Mouse (Mus musculus) stomach, postnatal 0 days (tissue): Measurements from ENCODE around the gene Sall1. TPM values are rescaled to one million over a fixed set of nuclear protein-coding genes. Genes with fewer than 3 reads are reported as not detected.

Source experiments
- ATAC-seq: fragments of 200-750 bp; cut with Nextera tagmentation; 2 replicates; pipeline ENCODE4 v1.8.0; 2017; ENCODE audit not compliant: low FRiP score, low TSS enrichment
- DNase-seq: peaks from one replicate; pipeline ENCODE4 v3.0.0-alpha.2; 2016; ENCODE audit warnings: low spot score
- H3K27ac ChIP-seq: fragments of 300-500 bp; sonication (generic); replicated peaks from 2 replicates; pipeline ENCODE4 v1.5.1; 2014; ENCODE audit warnings: mild to moderate bottlenecking, control low read depth
- H3K27me3 ChIP-seq: fragments of 300-500 bp; sonication (generic); 2 replicates; pipeline ENCODE4 v1.6.1; 2014; ENCODE audit warnings: low read length; ENCODE audit not compliant: control insufficient read depth, insufficient read depth
- H3K36me3 ChIP-seq: fragments of 300-500 bp; sonication (generic); 2 replicates; pipeline ENCODE4 v1.6.1; 2014; ENCODE audit warnings: low read length, mixed read lengths; ENCODE audit not compliant: control insufficient read depth, insufficient read depth
- H3K4me1 ChIP-seq: fragments of 300-500 bp; sonication (generic); replicated peaks from 2 replicates; pipeline ENCODE4 v1.6.1; 2014; ENCODE audit warnings: antibody characterized with exemption; ENCODE audit not compliant: control insufficient read depth, insufficient read depth
- H3K4me2 ChIP-seq: fragments of 300-500 bp; sonication (generic); replicated peaks from 2 replicates; pipeline ENCODE4 v1.6.1; 2014; ENCODE audit warnings: low read depth, mild to moderate bottlenecking, control low read depth, moderate library complexity
- H3K4me3 ChIP-seq: fragments of 300-500 bp; sonication (generic); 2 replicates; pipeline ENCODE4 v1.5.1; 2014; ENCODE audit warnings: low read depth, low read length, control low read depth
- H3K9ac ChIP-seq: fragments of 300-500 bp; sonication (generic); 2 replicates; pipeline ENCODE4 v1.6.1; 2014; ENCODE audit warnings: mild to moderate bottlenecking, low read length, control low read depth, mixed read lengths
- H3K9me3 ChIP-seq: fragments of 300-500 bp; sonication (generic); 2 replicates; pipeline ENCODE4 v1.6.1; 2016; ENCODE audit warnings: low read length; ENCODE audit not compliant: control insufficient read depth
- CTCF ChIP-seq: IDR thresholded peaks from 2 replicates; pipeline ENCODE4 v1.5.1; 2016; ENCODE audit warnings: antibody characterized with exemption, low read depth, mild to moderate bottlenecking, moderate library complexity
- EP300 ChIP-seq: optimal IDR thresholded peaks from 2 replicates; pipeline ENCODE3; 2016; ENCODE audit warnings: antibody characterized with exemption
- WGBS: fragments of 180-500 bp; shearing (Covaris S2); extraction: QIAGEN DNeasy Blood & Tissue Kit; methylation state at CpG from one replicate; pipeline ENCODE4 v1.1.7; 2014; 5-methylcytosine and 5-hydroxymethylcytosine counted together
- polyA plus RNA-seq: library from polyadenylated mRNA; unstranded; fragments of >200 nt; fragmentation: Nextera tagmentation; extraction: Ambion mirVana; gene quantifications from 2 replicates; pipeline ENCODE4 v1.2.1, GENCODE M21; 2015

Sall1 gene
- polyA plus RNA-seq, 1 experiment from 2014 or later = 0.76 TPM

- H3K27me3 ChIP-seq = no peaks in the 10 kb centered on the region; the same call in 1 of the 2 replicates
- WGBS = 70% methylated on average over 10 of the region's 10 CpGs
- no peak overlapping the region for H3K9ac ChIP-seq
- H3K4me3 ChIP-seq = no peak overlapping the region
- TF ChIP-seq EP300 (no peak), CTCF (no peak)
- H3K9me3 ChIP-seq = no peaks in the 10 kb centered on the region
- DNase-seq (no peak), ATAC-seq (no peak)
- H3K36me3 ChIP-seq = no peaks in the 10 kb centered on the region
- no peaks in the 10 kb centered on the region for H3K4me1 ChIP-seq
- H3K4me2 ChIP-seq = no peak overlapping the region
- no peak overlapping the region for H3K27ac ChIP-seq
These were observed 19.5 kb upstream of the Sall1 start for GRCm38 (mm10) chr8:89063366-89064040.

GRCm38 (mm10) chr8:89060717-89061116 lies 16.8 kb upstream of the Sall1 start:
- no peak overlapping the region for H3K27ac ChIP-seq
- no peak for TF ChIP-seq CTCF
- TF ChIP-seq EP300 = no peak
- H3K36me3 ChIP-seq = no peaks in the 10 kb centered on the region
- H3K9me3 ChIP-seq = no peaks in the 10 kb centered on the region
- H3K9ac ChIP-seq = no peak overlapping the region
- H3K4me2 ChIP-seq = no peak overlapping the region
- H3K4me3 ChIP-seq = no peak overlapping the region
- H3K27me3 ChIP-seq = no peaks in the 10 kb centered on the region; the same call in 1 of the 2 replicates
- DNase-seq = no peak
- 89% methylated on average over 8 of the region's 8 CpGs for WGBS
- ATAC-seq = no peak
- no peaks in the 10 kb centered on the region for H3K4me1 ChIP-seq

GRCm38 (mm10) chr8:89059507-89059906 lies 15.5 kb upstream of the Sall1 start:
- Histone ChIP-seq H3K27ac (no peak overlapping the region), H3K9ac (no peak overlapping the region), H3K4me2 (no peak overlapping the region), H3K4me3 (no peak overlapping the region), H3K4me1 (no peaks in the 10 kb centered on the region), H3K36me3 (no peaks in the 10 kb centered on the region), H3K9me3 (no peaks in the 10 kb centered on the region), H3K27me3 (no peaks in the 10 kb centered on the region; the same call in 1 of the 2 replicates)
- DNase-seq (no peak), ATAC-seq (no peak)
- 50% methylated on average over 6 of the region's 6 CpGs for WGBS
- no peak for TF ChIP-seq EP300
- no peak for TF ChIP-seq CTCF

GRCm38 (mm10) chr8:89052880-89053279 lies 8.9 kb upstream of the Sall1 start:
- Histone ChIP-seq H3K4me3 (no peak overlapping the region), H3K27ac (no peak overlapping the region), H3K9me3 (no peaks in the 10 kb centered on the region), H3K9ac (no peak overlapping the region), H3K4me2 (no peak overlapping the region), H3K36me3 (no peaks in the 10 kb centered on the region), H3K4me1 (no peaks in the 10 kb centered on the region), H3K27me3 (peaks cover 9% of the 10 kb centered on the region)
- ATAC-seq (no peak), DNase-seq (no peak)
- TF ChIP-seq CTCF = no peak
- TF ChIP-seq EP300 = no peak
- 89% methylated on average over 7 of the region's 7 CpGs for WGBS

GRCm38 (mm10) chr8:89046639-89047348 lies 2.8 kb upstream of the Sall1 start:
- Histone ChIP-seq H3K4me1 (peaks cover 7% of the 10 kb centered on the region; the same call in 1 of the 2 replicates), H3K27me3 (peaks cover 22% of the 10 kb centered on the region)

GRCm38 (mm10) chr8:89046226-89046625 lies 2.3 kb upstream of the Sall1 start:
- Histone ChIP-seq H3K9ac (no peak overlapping the region), H3K4me3 (peak overlapping the region; percentile 22; the same call in 1 of the 2 replicates), H3K27me3 (peaks cover 22% of the 10 kb centered on the region), H3K4me1 (peaks cover 7% of the 10 kb centered on the region; the same call in 1 of the 2 replicates), H3K27ac (no peak overlapping the region), H3K4me2 (peak overlapping the region; percentile 20; the same call in 1 of the 2 replicates), H3K36me3 (no peaks in the 10 kb centered on the region), H3K9me3 (no peaks in the 10 kb centered on the region)
- ATAC-seq (no peak), DNase-seq (peak; percentile 20)
- TF ChIP-seq CTCF (no peak), EP300 (no peak)
- 2% methylated on average over 14 of the region's 15 CpGs for WGBS

More at GRCm38 (mm10) chr8:89046639-89047348, 2.8 kb upstream of the Sall1 start:
- ATAC-seq (no peak), DNase-seq (no peak)
- WGBS = 8% methylated on average over 26 of the region's 26 CpGs
- Histone ChIP-seq H3K9me3 (no peaks in the 10 kb centered on the region), H3K36me3 (no peaks in the 10 kb centered on the region), H3K9ac (no peak overlapping the region), H3K4me2 (no peak overlapping the region), H3K27ac (no peak overlapping the region), H3K4me3 (0 out of 2 replicates have a peak overlapping the region, but pooled peaks have one; percentile 22)
- no peak for TF ChIP-seq CTCF
- no peak for TF ChIP-seq EP300
